Mouse (Mus musculus) cerebellum, postnatal 4 days (tissue): ENCODE measurements around the gene Gm16181.

Experiments used
- DNase-seq, 2 experiments: peaks; one replicate each; pipeline ENCODE4 v3.0.0; 2022; ENCODE audit warnings: low spot score in 2 of 2, mixed read lengths in 1 of 2

Gene Gm16181

GRCm38 (mm10) chr17:35195631-35196320, 24.9 kb upstream of the Gm16181 start:
- DNase-seq, result peak; percentile 61 to 77

GRCm38 (mm10) chr17:35196321-35196641, 24.4 kb upstream of the Gm16181 start:
- no peak for DNase-seq

- no peak for DNase-seq
Observed at GRCm38 (mm10) chr17:35197126-35197525, 23.5 kb upstream of the Gm16181 start.

- no peak for DNase-seq
Observed at GRCm38 (mm10) chr17:35198029-35198428, 22.6 kb upstream of the Gm16181 start.

- DNase-seq, result no peak
Observed at GRCm38 (mm10) chr17:35198946-35199345, 21.7 kb upstream of the Gm16181 start.

GRCm38 (mm10) chr17:35200398-35200797, 20.2 kb upstream of the Gm16181 start:
- no peak for DNase-seq

GRCm38 (mm10) chr17:35201128-35201527, 19.5 kb upstream of the Gm16181 start:
- no peak for DNase-seq

GRCm38 (mm10) chr17:35201787-35202186, 18.8 kb upstream of the Gm16181 start, which contains the start of gene Tnf:
TSS of gene Tnf (minus strand) at chr17:35202007.
- DNase-seq, result no peak

GRCm38 (mm10) chr17:35202442-35202841, 18.2 kb upstream of the Gm16181 start:
- no peak for DNase-seq

GRCm38 (mm10) chr17:35204494-35205379, 15.9 kb upstream of the Gm16181 start, which contains the start of gene Lta:
TSS of gene Lta (minus strand) at chr17:35205351.
- no peak for DNase-seq

- no peak for DNase-seq
Observed at GRCm38 (mm10) chr17:35205380-35205769, 15.3 kb upstream of the Gm16181 start.

- DNase-seq, result no peak
Observed at GRCm38 (mm10) chr17:35209785-35210535, 10.7 kb upstream of the Gm16181 start.

- no peak for DNase-seq
Observed at GRCm38 (mm10) chr17:35210593-35210992, 10.0 kb upstream of the Gm16181 start.

- DNase-seq, result no peak
Observed at GRCm38 (mm10) chr17:35213071-35213470, 7.6 kb upstream of the Gm16181 start.

- DNase-seq, result no peak
Observed at GRCm38 (mm10) chr17:35218516-35219193, 2.0 kb upstream of the Gm16181 start.

GRCm38 (mm10) chr17:35219601-35220041, 1.0 kb upstream of the Gm16181 start:
- no peak for DNase-seq

GRCm38 (mm10) chr17:35222299-35222698, 1.7 kb downstream of the Gm16181 start:
- no peak for DNase-seq

- no peak for DNase-seq
Observed at GRCm38 (mm10) chr17:35224641-35225040, 4.0 kb downstream of the Gm16181 start.

GRCm38 (mm10) chr17:35225456-35225855, 4.8 kb downstream of the Gm16181 start:
- no peak for DNase-seq

GRCm38 (mm10) chr17:35226561-35227046, 6.0 kb downstream of the Gm16181 start:
- DNase-seq, result no peak

GRCm38 (mm10) chr17:35231022-35231421, 10.4 kb downstream of the Gm16181 start:
- no peak for DNase-seq
